Mouse (Mus musculus): Measurements from ENCODE around the gene Eprs. TPM values are rescaled to one million over a fixed set of nuclear protein-coding genes. Genes with fewer than 3 reads are reported as not detected.

The Eprs gene
- total RNA-seq, 2 experiments from 2014 or later = 98.2 to 108 TPM

DNA sequence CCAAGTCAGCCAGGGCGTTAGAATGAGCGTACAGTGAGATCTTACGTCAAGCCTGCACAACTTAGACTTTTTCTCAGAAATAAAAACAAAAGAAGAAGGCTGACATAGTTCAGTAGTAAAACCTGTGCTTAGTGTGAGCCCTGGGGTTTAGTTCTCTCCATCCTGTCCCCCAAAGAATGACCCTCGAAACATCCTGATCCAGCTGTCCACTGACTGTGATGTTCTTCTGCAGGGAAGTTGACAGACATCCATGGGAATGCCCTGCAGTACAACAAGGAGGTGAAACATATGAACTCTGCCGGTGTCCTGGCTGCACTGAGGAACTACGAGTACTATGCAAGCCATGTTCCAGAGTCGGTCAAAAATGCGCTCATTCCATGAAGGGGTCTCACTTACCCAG, 6.6 kb upstream of the Eprs start:
- no peak for DNase-seq (ENCODE audit: low spot score in 2 of 2)

DNA sequence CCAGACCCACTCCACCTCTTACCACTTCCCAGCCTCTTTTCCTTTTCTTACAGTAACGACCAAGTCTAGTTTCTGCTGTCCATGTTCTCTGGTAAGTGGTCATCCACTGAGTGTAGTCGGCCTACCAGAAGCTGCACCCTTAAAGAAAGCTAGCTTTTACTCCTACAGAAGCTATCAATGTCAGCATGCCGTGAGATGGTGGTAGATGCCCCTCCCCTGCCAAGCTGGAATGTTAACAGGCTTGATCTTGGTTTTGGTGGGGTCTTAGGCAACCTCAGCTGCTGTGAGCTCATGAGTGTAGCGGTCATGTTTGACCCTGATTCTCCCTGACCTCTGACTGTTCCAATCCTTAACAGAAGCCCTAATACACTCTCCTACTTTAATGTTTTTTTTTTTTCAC, 4.6 kb upstream of the Eprs start:
- DNase-seq (ENCODE audit: low spot score in 2 of 2) = no peak

DNA sequence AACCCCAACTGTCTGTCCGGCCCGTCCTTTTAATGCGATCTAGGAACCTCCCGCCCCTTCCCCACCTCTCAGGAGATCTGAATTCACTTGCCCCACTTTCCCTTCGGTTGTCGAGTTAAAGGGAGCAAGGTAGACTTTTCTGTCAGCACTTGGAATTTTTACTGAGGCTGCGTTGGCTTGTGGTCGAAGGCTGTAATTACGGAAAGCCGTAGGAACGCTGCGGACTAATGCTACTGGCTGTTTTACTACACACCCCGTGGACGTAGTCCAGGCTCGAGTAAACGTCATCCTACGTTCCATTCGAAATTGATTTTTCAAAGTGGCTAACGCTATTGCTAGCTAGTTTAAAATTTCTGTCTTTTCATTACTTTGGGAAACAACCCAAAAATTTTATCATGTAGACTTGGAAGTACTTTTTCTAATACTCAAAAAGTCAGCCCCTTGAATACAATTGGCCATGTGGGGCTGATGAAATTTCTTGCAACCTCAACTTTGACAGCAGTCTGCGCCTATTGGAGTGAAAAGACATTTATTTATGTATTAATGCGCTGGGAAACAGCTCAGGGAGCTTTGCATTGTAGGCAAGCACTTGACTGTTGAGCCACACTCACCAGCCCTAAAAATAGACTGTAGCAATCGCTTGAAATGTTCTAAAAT, 810 bp downstream of the Eprs start:
- peak in 1 of 2 experiments; percentile 15 for DNase-seq (ENCODE audit: low spot score in 2 of 2)

DNA sequence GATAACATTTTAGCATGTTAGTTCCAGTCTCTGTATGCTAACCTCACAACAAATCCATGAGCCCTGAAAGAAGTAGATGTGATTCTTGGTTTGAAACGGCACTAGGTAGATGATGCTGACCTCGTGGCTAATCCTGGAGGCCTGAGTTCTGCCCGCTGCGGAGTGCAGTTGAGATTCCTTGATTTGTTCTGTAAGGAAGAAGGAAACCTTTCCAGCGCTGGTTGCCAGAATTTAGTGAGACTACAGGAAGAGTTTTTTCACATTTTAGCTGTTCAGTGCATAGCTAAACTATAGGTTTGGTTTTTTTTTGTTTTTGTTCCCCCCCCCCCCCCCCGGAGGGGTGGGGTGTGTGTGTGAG, 1.3 kb downstream of the Eprs start:
- DNase-seq (ENCODE audit: low spot score in 2 of 2) = no peak

DNA sequence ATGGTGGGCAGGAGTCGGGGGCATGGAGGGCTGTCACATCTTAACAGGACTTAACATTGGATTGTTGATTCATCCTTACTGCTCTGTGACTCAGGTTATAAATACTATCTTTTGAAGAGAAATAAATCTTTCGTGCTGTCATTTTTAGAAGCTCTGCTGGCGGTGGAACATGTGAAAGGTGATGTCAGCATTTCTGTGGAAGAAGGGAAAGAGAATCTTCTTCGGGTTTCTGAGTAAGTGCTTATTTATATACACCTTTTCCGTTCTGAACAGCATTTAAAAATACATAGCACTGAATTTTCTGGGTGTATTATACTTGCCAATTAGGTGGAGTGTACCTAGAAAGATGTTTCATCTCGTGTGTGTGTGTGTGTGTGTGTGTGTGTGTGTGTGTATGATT, 4.5 kb downstream of the Eprs start:
- no peak for DNase-seq (ENCODE audit: low spot score in 2 of 2)

DNA sequence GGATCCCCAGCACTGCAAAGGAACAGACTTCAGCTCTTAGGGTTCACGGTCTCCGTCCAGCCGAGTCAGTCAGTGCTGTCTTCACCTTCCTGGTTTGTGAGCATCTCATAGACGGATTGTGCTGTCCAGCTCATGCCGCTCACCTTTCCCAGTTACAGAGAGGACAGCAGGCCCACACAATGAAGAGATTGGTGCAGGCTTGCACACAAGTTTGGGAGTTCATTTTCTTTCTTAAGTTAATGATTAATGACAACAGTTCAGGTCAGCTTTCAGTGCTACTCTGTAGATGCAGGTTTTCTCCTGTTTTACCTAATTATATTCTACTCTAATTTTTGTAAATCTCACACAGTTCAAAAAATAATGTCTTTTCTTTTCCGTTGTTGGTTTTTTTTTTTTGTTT, 7.1 kb downstream of the Eprs start:
- no peak for DNase-seq (ENCODE audit: low spot score in 2 of 2)

DNA sequence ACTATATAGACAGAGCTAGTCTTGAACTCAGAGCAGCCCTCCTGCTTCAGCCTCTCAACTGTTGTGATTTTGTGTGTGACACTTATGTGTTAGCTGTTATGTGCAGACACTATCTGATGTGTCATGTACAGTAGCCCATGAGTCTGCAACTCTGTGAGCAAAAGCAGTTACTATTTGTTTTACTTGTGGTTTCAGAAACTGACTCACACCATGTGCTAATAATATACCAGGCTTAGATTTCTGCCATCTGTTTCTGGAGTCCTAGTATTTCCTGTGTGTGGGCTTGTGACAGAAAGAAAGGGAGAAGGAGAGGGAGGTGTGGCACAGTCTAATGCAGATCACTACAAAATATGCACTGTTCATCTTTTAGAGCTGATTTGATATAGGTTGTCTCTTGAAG, 13.5 kb downstream of the Eprs start:
- no peak for DNase-seq (ENCODE audit: low spot score in 2 of 2)

DNA sequence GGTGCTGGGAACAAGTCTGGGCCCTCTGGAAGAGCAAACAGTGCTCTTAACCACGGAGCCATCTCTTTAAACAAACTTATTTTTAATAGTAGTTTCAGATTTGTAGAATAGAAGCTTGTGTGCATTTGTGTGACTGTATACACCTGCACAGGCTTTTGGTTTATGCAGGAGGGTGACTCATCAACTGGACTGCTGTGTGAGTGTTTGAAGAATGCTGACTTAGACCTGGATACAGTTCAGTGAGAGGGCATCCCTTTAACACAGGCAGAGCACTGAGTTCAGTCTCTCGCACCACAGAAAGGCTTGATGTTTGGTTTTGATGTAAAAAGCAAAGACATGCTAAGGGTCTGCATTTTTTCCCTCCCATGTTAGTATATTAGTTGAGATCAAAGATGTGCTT, 14.6 kb downstream of the Eprs start:
- no peak for DNase-seq (ENCODE audit: low spot score in 2 of 2)

DNA sequence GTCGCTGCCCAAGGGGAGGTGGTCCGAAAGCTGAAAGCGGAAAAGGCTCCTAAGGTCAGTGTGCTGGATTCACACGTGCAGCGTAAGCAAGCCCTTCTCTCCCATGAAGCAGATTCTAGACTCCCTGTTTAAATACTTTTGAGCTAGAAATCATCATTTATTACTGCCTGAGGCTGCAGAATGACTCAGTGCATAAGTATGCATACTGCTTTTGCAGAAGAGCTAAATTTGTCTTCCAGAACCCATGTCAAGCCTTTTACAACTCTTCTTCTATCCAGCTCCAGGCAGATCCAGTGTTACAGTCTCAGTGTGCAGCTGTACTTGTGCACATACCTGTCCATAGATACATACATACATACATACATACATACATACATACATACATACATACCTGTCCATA, 38.8 kb downstream of the Eprs start:
- DNase-seq (ENCODE audit: low spot score in 2 of 2) = no peak

DNA sequence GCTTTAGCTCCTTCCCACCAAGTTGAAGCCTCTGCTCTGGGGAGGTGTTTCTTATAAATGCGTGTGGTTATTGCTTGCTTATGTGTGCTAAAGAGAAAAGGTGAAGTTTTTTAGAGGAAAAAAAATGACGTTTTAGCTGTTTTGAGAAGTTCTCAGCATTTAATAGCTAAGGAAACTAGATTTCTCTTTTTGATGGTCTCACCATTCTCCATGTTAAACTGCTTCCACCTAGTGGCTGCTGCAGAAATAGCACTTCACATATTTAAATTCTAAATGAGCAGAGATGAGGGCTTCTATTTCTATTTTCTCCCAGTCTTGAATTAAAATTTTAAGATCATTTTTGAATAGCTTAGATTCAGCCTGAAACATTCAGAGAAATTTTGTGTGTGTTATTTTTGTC, 41.2 kb downstream of the Eprs start:
- no peak for DNase-seq (ENCODE audit: low spot score in 2 of 2)

DNA sequence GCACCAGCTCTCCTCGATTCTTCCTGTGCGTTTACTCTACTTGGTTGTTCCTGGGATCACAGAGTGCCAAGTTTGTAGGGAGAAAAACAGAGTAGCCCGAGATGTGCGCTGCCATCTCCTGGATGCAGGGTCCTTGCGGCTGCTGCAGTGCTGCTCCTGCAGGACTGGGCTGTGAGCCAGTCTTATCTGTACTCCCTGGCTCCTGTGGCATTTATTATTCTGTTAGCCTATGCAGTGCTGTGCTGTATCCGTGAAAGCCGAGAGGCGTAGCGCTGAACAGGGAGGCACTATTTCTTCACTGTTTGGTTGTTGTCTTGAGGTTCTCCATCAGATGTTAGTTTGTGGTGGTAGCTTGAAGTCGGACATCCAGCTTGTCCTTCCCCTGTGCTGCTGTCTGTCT, 43.1 kb downstream of the Eprs start:
- DNase-seq (ENCODE audit: low spot score in 2 of 2) = no peak

DNA sequence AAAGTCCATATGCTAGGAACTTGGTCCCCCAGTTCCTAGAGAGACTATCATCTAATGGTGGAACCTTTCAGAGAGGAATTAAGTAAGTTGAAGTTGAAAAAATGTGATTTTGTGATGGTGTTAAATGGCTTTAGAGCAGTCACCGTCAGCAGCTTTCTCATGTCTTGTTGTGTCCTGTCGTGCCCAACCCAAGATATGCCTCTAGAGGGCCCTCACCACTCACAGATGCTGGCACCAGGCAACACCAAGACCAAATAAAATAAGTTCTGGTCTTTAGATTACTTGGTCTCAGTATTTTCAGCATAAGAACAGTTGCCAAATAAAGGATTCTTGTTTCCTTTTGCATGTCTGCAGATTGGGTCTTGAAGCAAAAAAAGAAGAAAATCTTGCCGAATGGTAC, 47.0 kb downstream of the Eprs start:
- no peak for DNase-seq (ENCODE audit: low spot score in 2 of 2)

DNA sequence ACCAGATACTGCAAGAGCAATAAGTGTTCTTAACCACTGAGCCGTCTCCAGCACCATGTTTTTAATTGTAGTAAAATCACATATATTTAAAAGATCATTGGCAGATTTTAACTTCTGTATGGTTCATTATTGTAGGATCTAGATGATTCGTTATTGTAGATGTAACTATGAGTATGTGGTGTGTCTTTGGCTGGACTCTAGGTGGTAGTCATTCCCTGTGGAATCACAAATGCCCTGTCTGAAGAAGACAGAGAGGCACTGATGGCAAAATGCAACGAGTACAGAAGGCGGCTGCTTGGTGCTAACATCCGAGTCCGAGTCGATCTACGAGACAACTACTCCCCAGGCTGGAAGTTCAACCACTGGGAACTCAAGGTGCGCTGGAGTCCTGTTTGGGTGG, 55.2 kb downstream of the Eprs start:
- no peak for DNase-seq (ENCODE audit: low spot score in 2 of 2)

DNA sequence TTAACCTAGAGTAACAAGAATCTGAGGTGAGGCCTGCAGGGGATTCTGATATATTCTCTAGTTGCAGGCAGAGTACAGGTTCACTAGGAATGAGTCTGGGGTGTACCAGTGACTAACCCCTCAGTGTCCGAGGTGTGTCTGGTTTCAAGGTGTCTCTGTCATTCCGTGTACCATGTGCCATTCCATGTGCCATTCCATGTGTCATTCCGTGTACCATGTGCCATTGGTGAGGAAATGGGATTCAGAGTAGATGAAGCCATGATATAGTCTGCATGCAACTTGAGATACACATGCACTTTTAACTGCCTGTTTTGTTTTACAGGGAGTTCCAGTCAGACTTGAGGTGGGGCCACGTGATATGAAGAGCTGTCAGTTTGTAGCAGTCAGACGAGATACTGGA, 57.0 kb downstream of the Eprs start:
- DNase-seq (ENCODE audit: low spot score in 2 of 2) = no peak

DNA sequence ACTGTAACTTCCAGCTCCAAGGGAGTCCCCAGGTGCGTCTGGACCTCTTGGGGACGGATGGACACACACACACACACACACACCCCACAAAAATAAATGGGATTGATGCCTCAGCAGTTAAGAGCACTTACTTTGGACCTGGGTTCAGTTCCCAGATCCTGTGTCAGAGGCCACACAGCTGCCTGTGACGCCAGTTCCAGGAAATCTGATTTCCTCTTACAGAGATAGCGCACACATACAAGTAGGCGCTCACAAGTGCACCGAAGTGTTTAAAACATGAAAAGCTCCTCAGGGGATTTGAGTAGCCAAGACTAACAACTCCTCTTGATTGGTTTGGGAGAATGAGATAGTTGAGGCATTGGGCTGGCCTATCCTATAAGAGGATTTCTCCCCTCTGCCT, 57.9 kb downstream of the Eprs start:
- DNase-seq (ENCODE audit: low spot score in 2 of 2) = no peak

DNA sequence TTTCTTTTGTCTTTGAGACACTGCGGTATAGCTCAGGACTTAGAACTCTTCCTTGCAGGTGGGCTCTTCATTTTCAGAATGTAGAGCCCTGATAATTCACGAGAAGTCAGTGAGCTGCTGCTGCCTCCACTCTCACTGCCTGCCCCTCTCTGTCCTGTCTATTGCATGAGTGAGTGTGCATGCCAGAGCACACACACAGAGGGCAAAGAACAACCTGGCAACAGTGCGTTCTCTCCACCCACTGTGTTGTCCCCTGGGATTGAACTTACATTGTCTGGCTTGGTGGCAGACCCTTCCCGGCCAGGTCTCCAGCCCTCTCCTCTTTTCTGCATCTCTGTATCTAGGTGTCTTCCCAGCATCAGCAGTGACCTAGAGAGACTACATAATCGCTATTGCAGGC, 63.7 kb downstream of the Eprs start:
- no peak for DNase-seq (ENCODE audit: low spot score in 2 of 2)

DNA sequence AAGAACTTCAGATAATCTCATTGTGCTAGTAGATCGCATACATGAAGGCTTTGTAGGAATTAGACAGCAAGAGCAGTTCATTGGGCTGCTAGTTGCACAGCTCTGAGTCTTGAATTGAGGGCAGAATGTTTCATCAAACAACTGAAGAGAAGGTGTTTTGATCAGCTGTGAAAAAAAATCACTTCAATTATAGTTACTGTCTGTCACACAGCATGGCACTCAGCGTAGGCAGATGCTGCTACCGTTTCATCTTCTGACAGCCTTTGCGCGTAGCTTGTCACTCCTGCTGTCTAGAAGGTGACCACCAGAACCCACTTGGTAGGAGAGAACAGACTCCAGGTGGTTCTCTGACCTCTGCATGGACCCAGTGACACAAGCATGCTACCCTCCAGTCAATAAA, 67.6 kb downstream of the Eprs start:
- DNase-seq (ENCODE audit: low spot score in 2 of 2) = no peak

DNA sequence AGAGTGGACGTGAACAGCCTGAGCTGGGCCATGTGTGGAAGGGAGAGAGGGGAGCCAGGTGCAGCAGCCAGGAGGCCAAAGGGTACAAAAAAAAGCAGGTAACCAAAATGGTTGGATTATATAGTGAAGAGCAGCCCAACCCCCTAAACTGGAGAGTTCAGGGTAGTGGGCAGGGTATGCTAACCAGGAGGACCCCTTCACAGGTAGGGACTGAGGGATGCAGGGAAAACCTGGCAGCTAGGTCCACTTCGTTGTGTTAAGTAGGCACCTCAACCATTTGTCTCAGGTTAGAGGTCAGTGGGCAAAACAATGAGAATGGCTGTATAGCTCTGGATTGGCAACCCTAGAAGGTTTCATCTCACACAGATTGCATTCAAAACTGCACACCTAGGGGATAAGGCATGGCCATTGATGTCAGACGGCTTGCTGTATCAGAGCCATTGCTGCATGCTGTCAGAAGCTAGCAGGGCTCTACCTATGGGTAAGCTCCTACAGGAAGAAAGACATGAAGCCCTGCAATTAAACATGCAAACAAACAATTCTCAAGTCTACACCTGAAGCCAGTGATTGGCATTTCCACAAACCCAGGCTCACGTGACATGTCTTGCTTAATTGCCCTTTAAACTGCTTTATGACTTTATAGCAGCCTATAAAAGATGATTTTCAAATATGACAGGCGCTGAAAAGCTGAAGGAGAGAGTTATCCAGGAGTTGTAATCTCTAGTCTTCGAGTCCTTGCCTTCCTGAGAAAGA, 68.6 kb downstream of the Eprs start:
- DNase-seq (ENCODE audit: low spot score in 2 of 2) = no peak

DNA sequence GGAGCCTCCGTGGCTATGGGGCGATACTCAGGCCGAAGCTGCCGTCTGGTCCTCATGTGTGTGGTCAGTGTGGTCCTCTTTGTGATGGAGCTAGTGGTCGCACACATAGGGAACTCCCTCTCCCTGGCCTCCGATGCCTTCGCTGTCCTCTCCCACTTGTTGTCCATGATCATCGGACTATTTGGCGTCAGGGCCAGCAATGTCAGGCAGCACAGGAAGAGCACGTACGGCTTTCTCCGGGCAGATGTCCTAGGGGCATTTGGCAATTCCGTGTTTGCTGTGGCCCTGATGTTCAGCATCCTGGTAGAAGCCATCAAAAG, 69.1 kb downstream of the Eprs start:
- no peak for DNase-seq (ENCODE audit: low spot score in 2 of 2)

DNA sequence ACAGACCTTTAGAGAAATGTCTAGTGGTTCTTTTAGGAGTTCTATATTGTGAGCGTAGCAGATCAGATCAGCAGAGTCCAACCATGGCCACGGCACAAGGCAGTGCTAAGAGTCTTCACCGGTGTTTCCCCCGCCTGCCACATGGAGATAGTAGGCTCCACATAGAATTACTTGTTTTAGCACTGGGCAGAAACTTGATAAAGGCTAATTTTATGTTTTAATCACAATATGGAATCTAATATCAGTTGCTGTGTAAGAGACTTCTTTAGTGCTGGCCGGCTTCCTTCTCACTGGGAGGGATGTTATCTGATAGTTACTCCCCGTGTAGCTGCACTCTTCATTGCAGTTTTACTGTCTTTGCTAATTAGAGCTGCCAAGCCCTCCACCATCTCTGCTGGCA, 70.3 kb downstream of the Eprs start:
- no peak for DNase-seq (ENCODE audit: low spot score in 2 of 2)

DNA sequence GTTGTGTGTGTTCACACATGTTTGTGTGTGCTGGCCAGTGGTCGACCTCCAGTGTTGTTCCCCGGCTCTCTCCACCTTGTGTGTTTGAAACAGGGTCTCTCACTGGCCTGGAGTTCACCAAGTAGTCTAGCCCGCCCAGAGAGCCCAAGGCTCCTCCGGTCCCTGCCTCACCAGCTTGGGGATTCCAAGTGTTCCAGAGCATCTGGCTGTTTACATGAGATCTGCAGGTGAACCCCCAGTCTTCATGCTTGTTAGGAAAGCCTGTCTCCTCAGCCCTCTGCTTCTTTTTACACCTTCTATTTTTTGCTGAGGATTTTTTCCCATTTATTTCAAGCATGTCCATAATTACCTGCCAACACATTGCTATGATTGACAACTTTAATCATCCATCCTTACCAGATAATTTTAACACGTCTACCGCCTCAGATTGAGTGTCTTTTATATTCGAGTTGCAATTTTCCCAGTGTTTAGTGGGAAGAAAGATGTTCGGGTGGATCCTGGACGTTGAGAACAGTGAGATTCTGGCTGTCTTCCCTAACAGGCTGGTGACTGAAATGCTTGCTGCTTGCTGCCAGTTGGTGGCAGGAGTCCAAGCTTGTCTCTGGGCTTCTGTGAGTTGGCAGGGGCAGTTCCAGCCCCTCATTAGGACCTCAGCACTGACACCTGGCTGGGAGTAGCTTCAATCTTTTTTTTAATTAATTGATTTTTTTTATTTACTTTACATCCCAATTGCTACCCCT, 76.2 kb downstream of the Eprs start:
- DNase-seq (ENCODE audit: low spot score in 2 of 2) = no peak

DNA sequence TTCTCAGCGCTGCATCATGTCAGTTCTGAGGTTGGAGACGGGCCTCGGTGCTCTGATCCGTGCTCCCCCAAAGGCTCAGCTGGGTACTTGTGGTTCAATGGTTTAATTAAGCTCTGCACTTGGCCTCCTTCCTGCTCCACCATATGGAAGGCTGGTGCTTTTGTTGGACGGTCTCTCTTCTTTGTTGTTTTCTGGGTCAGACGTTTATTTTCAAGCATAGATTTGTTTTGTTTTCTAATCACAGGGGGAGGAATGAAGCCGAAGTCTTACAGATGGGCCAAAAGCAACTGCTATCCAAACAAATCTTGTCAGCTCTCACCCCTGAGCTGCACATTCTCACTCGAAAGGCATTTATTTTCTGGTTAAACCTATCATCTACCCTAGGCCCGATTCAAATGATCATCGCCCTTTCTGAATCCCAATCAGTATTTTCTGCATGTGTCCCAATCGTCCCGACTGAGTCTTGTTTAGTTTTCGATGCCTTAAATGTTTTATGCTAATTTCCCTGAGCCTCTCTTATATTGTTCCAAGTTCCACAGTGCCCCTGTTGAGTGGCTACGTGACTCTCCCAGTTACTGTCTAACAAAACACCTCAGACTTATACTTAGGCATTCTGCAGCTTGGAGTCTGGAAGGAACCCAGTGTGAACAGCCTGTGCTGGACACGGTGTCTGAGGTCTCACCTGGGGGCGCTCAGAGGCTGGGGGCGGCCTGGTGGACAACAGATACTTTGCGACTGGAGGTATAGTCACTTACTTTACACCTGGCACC, 79.0 kb downstream of the Eprs start:
- no peak for DNase-seq (ENCODE audit: low spot score in 2 of 2)
